Mouse (Mus musculus): Measurements from ENCODE around the gene Il10rb. TPM values are rescaled to one million over a fixed set of nuclear protein-coding genes. Genes with fewer than 3 reads are reported as not detected.

Il10rb gene
- polyA plus RNA-seq, 1 experiment from 2014 or later, result 52.3 TPM

DNA sequence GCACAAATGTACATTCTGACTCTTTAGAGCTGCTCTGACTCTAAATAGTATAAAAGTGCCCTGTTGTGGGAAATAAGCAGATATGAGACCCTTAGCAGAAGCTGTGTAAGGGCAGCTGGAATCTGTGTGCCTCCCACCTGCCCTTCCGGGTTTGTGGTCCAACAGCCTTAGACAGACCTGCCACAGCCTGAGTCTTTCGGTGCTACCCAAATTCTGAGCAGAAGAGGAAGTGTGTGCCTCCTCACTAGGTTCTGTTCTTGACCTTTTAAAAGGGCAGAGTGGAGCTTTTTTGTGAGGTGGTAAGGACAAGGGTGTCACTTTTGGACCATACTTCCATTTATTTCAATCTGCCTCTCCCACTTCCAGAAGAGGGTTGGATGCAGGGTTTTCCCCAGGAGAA, 46.0 kb downstream of the Il10rb start:
- ATAC-seq (ENCODE audit: low FRiP score, low TSS enrichment) (no peak), DNase-seq (ENCODE audit: low spot score) (no peak)
- 79% methylated on average over 2 of the region's 2 CpGs for WGBS
- Histone ChIP-seq H3K27me3 (ENCODE audit: control insufficient read depth, insufficient read depth, low read length) (no peaks in the 10 kb centered on the region), H3K4me2 (replicated peaks; ENCODE audit: low read depth) (no peak overlapping the region), H3K4me3 (ENCODE audit: low read depth, low read length) (no peak overlapping the region), H3K9me3 (ENCODE audit: control insufficient read depth, low read length) (no peaks in the 10 kb centered on the region), H3K9ac (ENCODE audit: low read length) (no peak overlapping the region), H3K36me3 (ENCODE audit: control insufficient read depth, insufficient read depth, low read length) (no peaks in the 10 kb centered on the region), H3K27ac (replicated peaks) (peak overlapping the region; percentile 56), H3K4me1 (replicated peaks; ENCODE audit: control insufficient read depth, insufficient read depth) (peaks cover 6% of the 10 kb centered on the region)
- no peak for TF ChIP-seq EP300 (optimal IDR thresholded peaks at IDR 0.05)
- TF ChIP-seq CTCF (IDR thresholded peaks at IDR 0.05; ENCODE audit: low read depth), result no peak

DNA sequence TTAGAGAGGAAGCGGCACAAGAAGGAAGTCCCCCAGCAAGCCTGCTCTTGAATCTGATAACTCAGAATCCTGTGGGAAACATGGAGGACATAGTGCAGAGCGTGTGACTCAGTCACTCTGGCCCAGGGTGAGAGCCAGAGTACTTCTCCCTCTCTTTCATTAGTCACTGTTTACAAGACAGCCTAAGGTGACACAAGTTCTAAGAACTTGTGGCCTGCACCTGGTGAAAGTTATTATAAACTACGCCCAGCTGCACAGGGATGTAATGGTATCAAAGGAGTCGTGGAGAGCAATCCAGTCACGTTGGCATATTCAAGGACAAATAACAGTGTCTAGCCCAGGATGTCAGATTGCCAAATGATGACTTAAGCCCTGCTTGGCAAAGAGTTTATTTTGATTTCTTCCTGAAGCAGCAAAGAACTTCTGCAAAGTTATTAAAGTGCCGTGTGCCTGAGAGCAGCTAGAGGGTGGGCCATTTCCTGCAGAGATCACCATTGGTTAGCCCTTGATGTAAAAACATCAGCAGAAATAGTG, 46.5 kb downstream of the Il10rb start:
- ATAC-seq (ENCODE audit: low FRiP score, low TSS enrichment) (peak; percentile 94), DNase-seq (ENCODE audit: low spot score) (peak; percentile 66)
- peak overlapping the region; percentile 56; the same call in 1 of the 2 replicates for H3K27ac ChIP-seq (replicated peaks)
- no peak overlapping the region for H3K9ac ChIP-seq (ENCODE audit: low read length)
- peaks cover 3% of the 10 kb centered on the region for H3K4me1 ChIP-seq (replicated peaks; ENCODE audit: control insufficient read depth, insufficient read depth)
- no peaks in the 10 kb centered on the region for H3K27me3 ChIP-seq (ENCODE audit: control insufficient read depth, insufficient read depth, low read length)
- H3K9me3 ChIP-seq (ENCODE audit: control insufficient read depth, low read length), result no peaks in the 10 kb centered on the region
- no peak overlapping the region for H3K4me2 ChIP-seq (replicated peaks; ENCODE audit: low read depth)
- H3K4me3 ChIP-seq (ENCODE audit: low read depth, low read length), result no peak overlapping the region
- H3K36me3 ChIP-seq (ENCODE audit: control insufficient read depth, insufficient read depth, low read length), result no peaks in the 10 kb centered on the region
- peak; percentile 82 for TF ChIP-seq EP300 (optimal IDR thresholded peaks at IDR 0.05)
- peak; percentile 30 for TF ChIP-seq CTCF (IDR thresholded peaks at IDR 0.05; ENCODE audit: low read depth)
- 13% methylated on average over 6 of the region's 6 CpGs for WGBS

DNA sequence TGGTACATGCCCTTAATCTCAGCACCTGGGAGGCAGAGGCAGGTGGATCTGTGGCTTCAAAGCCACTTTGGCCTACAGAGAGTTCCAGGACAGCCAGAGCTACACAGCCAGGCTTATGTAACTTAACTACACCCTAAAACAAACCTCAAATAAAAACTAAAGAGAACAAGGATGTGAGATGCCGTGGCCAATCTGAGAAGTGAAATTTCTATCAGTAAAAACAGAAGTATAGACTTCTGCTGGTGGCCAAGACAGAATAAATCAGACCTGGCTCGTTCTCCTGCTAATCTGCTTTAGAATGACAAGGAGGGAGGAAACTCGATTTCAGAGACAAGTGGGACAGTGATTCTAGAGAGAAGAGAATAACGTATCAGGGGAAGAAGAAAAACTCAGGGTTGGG, 49.9 kb downstream of the Il10rb start:
- no peak overlapping the region for H3K27ac ChIP-seq (replicated peaks)
- TF ChIP-seq CTCF (IDR thresholded peaks at IDR 0.05; ENCODE audit: low read depth) (no peak), EP300 (optimal IDR thresholded peaks at IDR 0.05) (no peak)
- 72% methylated on average over 4 of the region's 4 CpGs for WGBS
- ATAC-seq (ENCODE audit: low FRiP score, low TSS enrichment) (no peak), DNase-seq (ENCODE audit: low spot score) (no peak)
- no peaks in the 10 kb centered on the region for H3K36me3 ChIP-seq (ENCODE audit: control insufficient read depth, insufficient read depth, low read length)
- H3K4me3 ChIP-seq (ENCODE audit: low read depth, low read length), result no peak overlapping the region
- no peaks in the 10 kb centered on the region for H3K9me3 ChIP-seq (ENCODE audit: control insufficient read depth, low read length)
- H3K4me1 ChIP-seq (replicated peaks; ENCODE audit: control insufficient read depth, insufficient read depth), result no peaks in the 10 kb centered on the region; the same call in 1 of the 2 replicates
- no peak overlapping the region for H3K9ac ChIP-seq (ENCODE audit: low read length)
- no peak overlapping the region for H3K4me2 ChIP-seq (replicated peaks; ENCODE audit: low read depth)
- H3K27me3 ChIP-seq (ENCODE audit: control insufficient read depth, insufficient read depth, low read length), result no peaks in the 10 kb centered on the region

DNA sequence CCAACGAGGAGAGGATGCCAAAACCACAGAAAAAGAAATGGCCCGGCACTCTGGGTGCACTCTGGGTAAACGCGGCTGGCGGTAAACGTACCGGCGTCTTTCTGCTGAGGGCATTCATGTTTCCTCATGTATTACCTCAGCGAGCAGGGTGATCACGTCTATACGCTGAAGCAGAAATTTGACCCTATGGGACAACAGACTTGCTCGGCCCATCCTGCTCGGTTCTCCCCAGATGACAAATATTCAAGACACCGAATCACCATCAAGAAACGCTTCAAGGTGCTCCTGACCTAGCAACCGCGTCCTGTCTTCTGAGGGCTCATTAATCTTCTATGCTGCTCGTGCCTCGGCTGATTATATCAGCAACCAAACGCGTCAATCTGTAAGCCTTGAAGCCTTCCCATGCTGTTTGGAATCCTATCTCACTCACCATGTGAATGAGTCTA, 52.4 kb downstream of the Il10rb start:
- no peak for DNase-seq (ENCODE audit: low spot score)
- Histone ChIP-seq H3K36me3 (ENCODE audit: control insufficient read depth, insufficient read depth, low read length) (no peaks in the 10 kb centered on the region), H3K27me3 (ENCODE audit: control insufficient read depth, insufficient read depth, low read length) (no peaks in the 10 kb centered on the region), H3K4me2 (replicated peaks; ENCODE audit: low read depth) (no peak overlapping the region), H3K4me1 (replicated peaks; ENCODE audit: control insufficient read depth, insufficient read depth) (no peaks in the 10 kb centered on the region), H3K9ac (ENCODE audit: low read length) (no peak overlapping the region), H3K27ac (replicated peaks) (no peak overlapping the region), H3K9me3 (ENCODE audit: control insufficient read depth, low read length) (no peaks in the 10 kb centered on the region), H3K4me3 (ENCODE audit: low read depth, low read length) (no peak overlapping the region)
- 60% methylated on average over 21 of the region's 21 CpGs for WGBS
- no peak for ATAC-seq (ENCODE audit: low FRiP score, low TSS enrichment)
- TF ChIP-seq EP300 (optimal IDR thresholded peaks at IDR 0.05) (no peak), CTCF (IDR thresholded peaks at IDR 0.05; ENCODE audit: low read depth) (no peak)

DNA sequence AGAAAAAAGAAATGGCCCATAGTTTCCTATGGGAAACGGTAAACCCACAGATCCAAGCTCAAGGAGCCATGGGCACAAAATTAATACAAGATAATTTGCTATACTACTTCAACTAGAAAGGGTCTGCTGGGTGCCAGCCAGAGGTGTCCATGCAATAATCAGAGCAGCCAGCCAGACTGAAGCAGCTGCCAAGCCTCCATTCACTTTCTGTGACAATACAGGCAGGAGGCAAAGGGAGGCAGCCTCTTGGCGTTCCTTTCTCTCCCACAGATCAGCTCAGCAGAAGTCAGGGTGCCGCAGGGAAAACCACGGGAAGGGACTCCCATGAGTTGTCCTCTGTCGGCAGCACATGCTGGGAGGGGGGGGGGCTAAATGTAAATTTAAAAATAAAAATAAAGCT, 53.0 kb downstream of the Il10rb start:
- no peak overlapping the region for H3K4me2 ChIP-seq (replicated peaks; ENCODE audit: low read depth)
- H3K4me1 ChIP-seq (replicated peaks; ENCODE audit: control insufficient read depth, insufficient read depth), result no peaks in the 10 kb centered on the region
- no peaks in the 10 kb centered on the region for H3K27me3 ChIP-seq (ENCODE audit: control insufficient read depth, insufficient read depth, low read length)
- no peak for TF ChIP-seq CTCF (IDR thresholded peaks at IDR 0.05; ENCODE audit: low read depth)
- TF ChIP-seq EP300 (optimal IDR thresholded peaks at IDR 0.05), result no peak
- H3K36me3 ChIP-seq (ENCODE audit: control insufficient read depth, insufficient read depth, low read length), result no peaks in the 10 kb centered on the region
- H3K9ac ChIP-seq (ENCODE audit: low read length), result no peak overlapping the region
- H3K9me3 ChIP-seq (ENCODE audit: control insufficient read depth, low read length), result no peaks in the 10 kb centered on the region
- WGBS, result 57% methylated on average over 5 of the region's 5 CpGs
- DNase-seq (ENCODE audit: low spot score) (no peak), ATAC-seq (ENCODE audit: low FRiP score, low TSS enrichment) (no peak)
- H3K4me3 ChIP-seq (ENCODE audit: low read depth, low read length), result no peak overlapping the region
- no peak overlapping the region for H3K27ac ChIP-seq (replicated peaks)

DNA sequence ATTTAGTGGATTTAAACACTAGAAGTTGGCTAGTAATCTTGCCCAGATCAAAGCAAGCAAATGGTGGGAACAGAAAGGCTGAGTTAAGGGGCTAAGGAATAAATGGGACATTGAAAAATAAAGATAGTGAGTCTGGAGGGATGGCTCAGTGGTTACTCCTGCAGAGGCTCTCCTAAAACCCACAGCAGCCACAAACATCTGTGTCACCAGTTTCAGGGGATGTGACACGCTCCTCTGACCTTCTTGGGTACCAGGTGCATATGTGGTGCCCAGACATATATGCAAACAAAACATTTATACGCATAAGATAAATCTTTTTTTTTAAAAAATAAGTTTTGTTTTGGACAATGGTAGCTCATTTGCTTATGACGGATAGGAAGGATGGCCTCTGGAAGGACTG, 53.4 kb downstream of the Il10rb start:
- no peaks in the 10 kb centered on the region for H3K9me3 ChIP-seq (ENCODE audit: control insufficient read depth, low read length)
- no peaks in the 10 kb centered on the region for H3K36me3 ChIP-seq (ENCODE audit: control insufficient read depth, insufficient read depth, low read length)
- ATAC-seq (ENCODE audit: low FRiP score, low TSS enrichment) (no peak), DNase-seq (ENCODE audit: low spot score) (no peak)
- H3K4me3 ChIP-seq (ENCODE audit: low read depth, low read length), result no peak overlapping the region
- TF ChIP-seq CTCF (IDR thresholded peaks at IDR 0.05; ENCODE audit: low read depth) (no peak), EP300 (optimal IDR thresholded peaks at IDR 0.05) (no peak)
- H3K4me2 ChIP-seq (replicated peaks; ENCODE audit: low read depth), result no peak overlapping the region
- H3K27me3 ChIP-seq (ENCODE audit: control insufficient read depth, insufficient read depth, low read length), result no peaks in the 10 kb centered on the region
- WGBS, result 86% methylated on average over 3 of the region's 3 CpGs
- H3K9ac ChIP-seq (ENCODE audit: low read length), result no peak overlapping the region
- no peak overlapping the region for H3K27ac ChIP-seq (replicated peaks)
- no peaks in the 10 kb centered on the region for H3K4me1 ChIP-seq (replicated peaks; ENCODE audit: control insufficient read depth, insufficient read depth)
